Comparison of ENCODE assay signal across 8 mouse cellular contexts in genomic region chr8:13104691-13105086, GRCm38 (mm10). TPM values are rescaled to one million over a fixed set of nuclear protein-coding genes. Genes with fewer than 3 reads are reported as not detected.
DNase-seq lines count a peak whose midpoint lies in the region; ATAC-seq and TF ChIP-seq lines count a peak whose summit lies in the region.

No protein-coding gene starts in this region.

- WGBS in heart, embryonic 15.5 days = under 1% methylated on average over 40 of the region's 45 CpGs
- WGBS in liver, embryonic 14.5 days (ENCODE audit: insufficient replicate concordance) = under 1% methylated on average over 45 of the region's 45 CpGs
- WGBS in neural tube, embryonic 11.5 days = 0% methylated on average over 45 of the region's 45 CpGs
- under 1% methylated on average over 45 of the region's 45 CpGs for WGBS in stomach, postnatal 0 days

- H3K27me3 ChIP-seq in heart, embryonic 15.5 days = no peaks in the 10 kb centered on the region
- no peaks in the 10 kb centered on the region for H3K27me3 ChIP-seq in liver, embryonic 14.5 days (ENCODE audit: control insufficient read depth, insufficient read depth, low read length)
- no peaks in the 10 kb centered on the region for H3K27me3 ChIP-seq in neural tube, embryonic 11.5 days (ENCODE audit: control insufficient read depth, insufficient read depth, low read length)
- no peaks in the 10 kb centered on the region for H3K27me3 ChIP-seq in stomach, postnatal 0 days (ENCODE audit: control insufficient read depth, insufficient read depth, low read length)

- peak overlapping the region; percentile 64 for H3K27ac ChIP-seq in brown adipose tissue, adult 24 weeks (replicated peaks; ENCODE audit: low read depth, low read length)
- H3K27ac ChIP-seq in heart, embryonic 15.5 days = peak overlapping the region; percentile 97
- H3K27ac ChIP-seq in liver, embryonic 14.5 days = peak overlapping the region; percentile 92
- peak overlapping the region; percentile 56 for H3K27ac ChIP-seq in neural tube, embryonic 11.5 days (ENCODE audit: low read depth, low read length)
- H3K27ac ChIP-seq in stomach, postnatal 0 days (replicated peaks) = peak overlapping the region; percentile 97

- ATAC-seq in heart, embryonic 15.5 days (replicated peaks; ENCODE audit: insufficient number of reproducible peaks, insufficient read depth, low FRiP score, low read depth) = peak; percentile 72
- ATAC-seq in liver, embryonic 14.5 days (ENCODE audit: insufficient read depth) = peak; percentile 49
- ATAC-seq in neural tube, embryonic 11.5 days (ENCODE audit: insufficient read depth, low FRiP score, low TSS enrichment) = peak; percentile 78
- peak; percentile 83 for ATAC-seq in stomach, postnatal 0 days (ENCODE audit: low FRiP score, low TSS enrichment)

- H3K4me3 ChIP-seq in brown adipose tissue, adult 24 weeks (ENCODE audit: insufficient read depth, low read depth, low read length) = peak overlapping the region; percentile 86
- peak overlapping the region; percentile 88 for H3K4me3 ChIP-seq in heart, embryonic 15.5 days
- peak overlapping the region; percentile 88 to 95 for H3K4me3 ChIP-seq in liver, embryonic 14.5 days (ENCODE audit: insufficient read depth in 1 of 2, low read depth in 2 of 2, low read length in 2 of 2)
- peak overlapping the region; percentile 97 for H3K4me3 ChIP-seq in neural tube, embryonic 11.5 days (ENCODE audit: low read depth, low read length)
- H3K4me3 ChIP-seq in stomach, postnatal 0 days (ENCODE audit: low read depth, low read length) = peak overlapping the region; percentile 95

- no peak for TF ChIP-seq CTCF in liver, embryonic 14.5 days (IDR thresholded peaks at IDR 0.05; ENCODE audit: low read depth)
- TF ChIP-seq CTCF in stomach, postnatal 0 days (IDR thresholded peaks at IDR 0.05; ENCODE audit: low read depth) = no peak

- no peaks in the 10 kb centered on the region for H3K4me1 ChIP-seq in brown adipose tissue, adult 24 weeks (ENCODE audit: control insufficient read depth, insufficient read depth, insufficient read length, low read length)
- H3K4me1 ChIP-seq in heart, embryonic 15.5 days (replicated peaks) = peaks cover 37% of the 10 kb centered on the region
- peaks cover 25 to 31% of the 10 kb centered on the region in 2 experiments for H3K4me1 ChIP-seq in liver, embryonic 14.5 days (replicated peaks; ENCODE audit: control insufficient read depth in 2 of 2, insufficient read depth in 2 of 2, low read length in 1 of 2)
- peaks cover 12% of the 10 kb centered on the region for H3K4me1 ChIP-seq in neural tube, embryonic 11.5 days (ENCODE audit: control insufficient read depth, insufficient read depth, low read length)
- H3K4me1 ChIP-seq in stomach, postnatal 0 days (replicated peaks; ENCODE audit: control insufficient read depth, insufficient read depth) = peaks cover 3% of the 10 kb centered on the region; the same call in 1 of the 2 replicates

- peak overlapping the region; percentile 95 for H3K4me2 ChIP-seq in heart, embryonic 15.5 days
- peak overlapping the region; percentile 96 for H3K4me2 ChIP-seq in liver, embryonic 14.5 days (ENCODE audit: low read depth)
- H3K4me2 ChIP-seq in neural tube, embryonic 11.5 days (ENCODE audit: low read depth) = peak overlapping the region; percentile 89
- peak overlapping the region; percentile 86 for H3K4me2 ChIP-seq in stomach, postnatal 0 days (replicated peaks; ENCODE audit: low read depth)

- TF ChIP-seq EP300 in liver, embryonic 14.5 days (IDR thresholded peaks at IDR 0.05; ENCODE audit: low read depth) = no peak
- TF ChIP-seq EP300 in stomach, postnatal 0 days (optimal IDR thresholded peaks at IDR 0.05) = no peak

- peak overlapping the region; percentile 88 for H3K9ac ChIP-seq in heart, embryonic 15.5 days
- peak overlapping the region; percentile 89 for H3K9ac ChIP-seq in liver, embryonic 14.5 days (replicated peaks)
- peak overlapping the region; percentile 86 for H3K9ac ChIP-seq in neural tube, embryonic 11.5 days (ENCODE audit: low read length)
- peak overlapping the region; percentile 89 for H3K9ac ChIP-seq in stomach, postnatal 0 days (ENCODE audit: low read length)

- DNase-seq in CD4-positive, CD25-positive, alpha-beta regulatory T cell, adult 2 months (ENCODE audit: low read depth, low spot score) = peak; percentile 95
- peak; percentile 72 for DNase-seq in fibroblast of lung, adult 2 months (ENCODE audit: low read depth)
- peak; percentile 92 to 94 for DNase-seq in kidney, postnatal 25 days
- peak; percentile 76 to 82 (median 79) for DNase-seq in liver, embryonic 14.5 days (ENCODE audit: low read depth in 3 of 3, low spot score in 3 of 3)
- DNase-seq in neural tube, embryonic 11.5 days (ENCODE audit: low spot score) = peak; percentile 91
- peak; percentile 94 for DNase-seq in stomach, postnatal 0 days (ENCODE audit: low spot score)

- H3K36me3 ChIP-seq in heart, embryonic 15.5 days = peaks cover 6% of the 10 kb centered on the region; the same call in 1 of the 2 replicates
- H3K36me3 ChIP-seq in liver, embryonic 14.5 days (replicated peaks; ENCODE audit: control insufficient read depth, insufficient read depth, low read depth) = peaks cover 2% of the 10 kb centered on the region; the same call in 1 of the 2 replicates
- no peaks in the 10 kb centered on the region for H3K36me3 ChIP-seq in neural tube, embryonic 11.5 days (ENCODE audit: control insufficient read depth, insufficient read depth, low read length)
- H3K36me3 ChIP-seq in stomach, postnatal 0 days (ENCODE audit: control insufficient read depth, insufficient read depth, low read length) = no peaks in the 10 kb centered on the region; the same call in 1 of the 2 replicates

- H3K9me3 ChIP-seq in heart, embryonic 15.5 days (replicated peaks) = no peaks in the 10 kb centered on the region
- H3K9me3 ChIP-seq in liver, embryonic 14.5 days (ENCODE audit: control insufficient read depth, low read length) = no peaks in the 10 kb centered on the region
- H3K9me3 ChIP-seq in neural tube, embryonic 11.5 days (ENCODE audit: control insufficient read depth, low read length) = no peaks in the 10 kb centered on the region
- H3K9me3 ChIP-seq in stomach, postnatal 0 days (ENCODE audit: control insufficient read depth, low read length) = no peaks in the 10 kb centered on the region

RNA-seq across cellular contexts. Expression of gene Pcid2, which starts 0.6 kb away (rescaled TPM):
- polyA plus RNA-seq in brown adipose tissue, adult 24 weeks (2012; ENCODE audit: insufficient read depth, insufficient read length, missing spikeins) = 10.8 and 12.3 TPM in 2 replicates
- polyA plus RNA-seq in heart, embryonic 15.5 days (2015; fragmentation: Nextera tagmentation; extraction: Ambion mirVana) = 22.3 and 25.4 TPM in 2 replicates
- polyA plus RNA-seq in liver, embryonic 14.5 days (2012; rRNA removed) = 9.9 and 10.9 TPM in 2 replicates
- 12.3 and 13.2 TPM in 2 replicates for polyA plus RNA-seq in liver, embryonic 14.5 days (2014; fragmentation: Nextera tagmentation; extraction: Ambion mirVana)
- 52.9 and 53.4 TPM in 2 replicates for polyA plus RNA-seq in neural tube, embryonic 11.5 days (2014; fragmentation: Nextera tagmentation; extraction: Ambion mirVana)
- polyA plus RNA-seq in stomach, postnatal 0 days (2015; fragmentation: Nextera tagmentation; extraction: Ambion mirVana) = 13.9 and 15.1 TPM in 2 replicates

RNA-seq across cellular contexts. Expression of gene Cul4a, which starts 0.7 kb away (rescaled TPM):
- 48.5 and 48.8 TPM in 2 replicates for polyA plus RNA-seq in brown adipose tissue, adult 24 weeks (2012; ENCODE audit: insufficient read depth, insufficient read length, missing spikeins)
- 88.5 and 97.8 TPM in 2 replicates for polyA plus RNA-seq in heart, embryonic 15.5 days (2015; fragmentation: Nextera tagmentation; extraction: Ambion mirVana)
- polyA plus RNA-seq in liver, embryonic 14.5 days (2012; rRNA removed) = 38.9 and 48.5 TPM in 2 replicates
- polyA plus RNA-seq in liver, embryonic 14.5 days (2014; fragmentation: Nextera tagmentation; extraction: Ambion mirVana) = 68.8 and 83.0 TPM in 2 replicates
- 90.2 and 99.5 TPM in 2 replicates for polyA plus RNA-seq in neural tube, embryonic 11.5 days (2014; fragmentation: Nextera tagmentation; extraction: Ambion mirVana)
- polyA plus RNA-seq in stomach, postnatal 0 days (2015; fragmentation: Nextera tagmentation; extraction: Ambion mirVana) = 47.1 and 52.6 TPM in 2 replicates

RNA-seq across cellular contexts. Expression of gene Proz, which starts 44.0 kb away (rescaled TPM):
- not detected in 2 replicates for polyA plus RNA-seq in brown adipose tissue, adult 24 weeks (2012; ENCODE audit: insufficient read depth, insufficient read length, missing spikeins)
- 0.33 and 0.62 TPM in 2 replicates for polyA plus RNA-seq in heart, embryonic 15.5 days (2015; fragmentation: Nextera tagmentation; extraction: Ambion mirVana)
- 22.6 and 24.6 TPM in 2 replicates for polyA plus RNA-seq in liver, embryonic 14.5 days (2012; rRNA removed)
- polyA plus RNA-seq in liver, embryonic 14.5 days (2014; fragmentation: Nextera tagmentation; extraction: Ambion mirVana) = 30.2 and 31.1 TPM in 2 replicates
- 0.09 and 0.18 TPM in 2 replicates for polyA plus RNA-seq in neural tube, embryonic 11.5 days (2014; fragmentation: Nextera tagmentation; extraction: Ambion mirVana)
- polyA plus RNA-seq in stomach, postnatal 0 days (2015; fragmentation: Nextera tagmentation; extraction: Ambion mirVana) = 6.7 and 7.4 TPM in 2 replicates

RNA-seq across cellular contexts. Expression of gene Lamp1, which starts 54.3 kb away (rescaled TPM):
- polyA plus RNA-seq in brown adipose tissue, adult 24 weeks (2012; ENCODE audit: insufficient read depth, insufficient read length, missing spikeins) = 398 and 413 TPM in 2 replicates
- polyA plus RNA-seq in heart, embryonic 15.5 days (2015; fragmentation: Nextera tagmentation; extraction: Ambion mirVana) = 285 and 316 TPM in 2 replicates
- 112 and 137 TPM in 2 replicates for polyA plus RNA-seq in liver, embryonic 14.5 days (2012; rRNA removed)
- polyA plus RNA-seq in liver, embryonic 14.5 days (2014; fragmentation: Nextera tagmentation; extraction: Ambion mirVana) = 178 and 198 TPM in 2 replicates
- polyA plus RNA-seq in neural tube, embryonic 11.5 days (2014; fragmentation: Nextera tagmentation; extraction: Ambion mirVana) = 258 and 279 TPM in 2 replicates
- 260 and 278 TPM in 2 replicates for polyA plus RNA-seq in stomach, postnatal 0 days (2015; fragmentation: Nextera tagmentation; extraction: Ambion mirVana)

Comparison
In these comparisons a context has a peak if more than half of its experiments do, and no peak if none do; other contexts are left out.
1. Peak in every context shown above with its lines: DNase-seq, ATAC-seq, H3K4me3 ChIP-seq and H3K27ac ChIP-seq.